Comparison of ENCODE assay signal across 25 mouse cellular contexts in genomic region chr11:102896641-102897040, GRCm38 (mm10). TPM values are rescaled to one million over a fixed set of nuclear protein-coding genes. Genes with fewer than 3 reads are reported as not detected.
DNase-seq lines count a peak whose midpoint lies in the region; ATAC-seq and TF ChIP-seq lines count a peak whose summit lies in the region.
"Had no signal": no experiment of that assay in that cellular context is flagged by ENCODE, and none has a peak within 500 bp of the region (broad histone marks: within the 10 kb centered on the region; RNA-seq: fewer than 3 reads in every experiment).

No protein-coding gene starts in this region.

- H3K9ac ChIP-seq in hindbrain, postnatal 0 days (replicated peaks; ENCODE audit: low read length) = no peak overlapping the region
- H3K9ac ChIP-seq in ES-E14 (ENCODE audit: insufficient read depth, low read depth, low read length, poor library complexity, severe bottlenecking) = peak overlapping the region; percentile 47; the same call in 1 of the 2 replicates
- peak overlapping the region; percentile 44 for H3K9ac ChIP-seq in liver, embryonic 15.5 days
- H3K9ac ChIP-seq in hindbrain, embryonic 13.5 days = no peak overlapping the region
- H3K9ac ChIP-seq: embryonic facial prominence, embryonic 15.5 days; hindbrain, embryonic 14.5 days; intestine, embryonic 15.5 days; liver, embryonic 14.5 days; midbrain, embryonic 13.5 days had no signal

- peak overlapping the region; percentile 22; the same call in 1 of the 2 replicates for H3K27ac ChIP-seq in hindbrain, postnatal 0 days
- no peak overlapping the region for H3K27ac ChIP-seq in hindbrain, embryonic 10.5 days
- no peak overlapping the region for H3K27ac ChIP-seq in ES-E14 (ENCODE audit: insufficient read depth, low read depth, low read length, poor library complexity, severe bottlenecking)
- H3K27ac ChIP-seq in liver, embryonic 15.5 days (replicated peaks) = peak overlapping the region; percentile 94
- no peak overlapping the region for H3K27ac ChIP-seq in hindbrain, embryonic 13.5 days
- H3K27ac ChIP-seq: embryonic facial prominence, embryonic 15.5 days; hindbrain, embryonic 14.5 days; intestine, embryonic 15.5 days; kidney, postnatal 0 days; midbrain, embryonic 13.5 days; stomach, postnatal 0 days had no signal

- in situ Hi-C loops in ES-E14 (cut with MboI; ENCODE audit: low sequenced_read_pairs in 2 of 2, unreplicated experiment in 2 of 2) = loop anchor here in 1 of 2 experiments (10.0 kb wide), 1 partner anchor 98 kb away; no protein-coding TSS in a partner anchor

- no peak for TF ChIP-seq CTCF in hindbrain, postnatal 0 days (IDR thresholded peaks at IDR 0.05; ENCODE audit: low read depth)

- no peak for ATAC-seq in hindbrain, postnatal 0 days
- ATAC-seq in liver, embryonic 15.5 days (ENCODE audit: insufficient read depth) = no peak
- no peak for ATAC-seq in hindbrain, embryonic 13.5 days (ENCODE audit: low FRiP score)
- ATAC-seq: forebrain, embryonic 16.5 days; intestine, embryonic 15.5 days; midbrain, embryonic 13.5 days had no signal

- peak; percentile 49 to 56 for DNase-seq in cerebellum, postnatal 14 days
- DNase-seq in cerebellum, adult 11 months = no peak
- DNase-seq in hindbrain, postnatal 0 days (ENCODE audit: low spot score) = no peak
- no peak for DNase-seq in hindbrain, embryonic 10.5 days (ENCODE audit: low spot score)
- no peak for DNase-seq in ES-E14 (ENCODE audit: low read depth, low spot score)
- no peak for DNase-seq in kidney, postnatal 36 days
- DNase-seq: adrenal gland, postnatal 36 days; cerebellum, adult 2 months; heart, postnatal 10 days; lung, postnatal 10 days had no signal

- H3K36me3 ChIP-seq in hindbrain, postnatal 0 days (ENCODE audit: insufficient read depth, low read length) = no peaks in the 10 kb centered on the region
- H3K36me3 ChIP-seq in hindbrain, embryonic 10.5 days = no peaks in the 10 kb centered on the region
- H3K36me3 ChIP-seq in ES-E14 (ENCODE audit: control insufficient read depth, insufficient read depth, low read length, poor library complexity, severe bottlenecking) = no peaks in the 10 kb centered on the region
- H3K36me3 ChIP-seq in liver, embryonic 15.5 days (replicated peaks) = no peaks in the 10 kb centered on the region
- H3K36me3 ChIP-seq in hindbrain, embryonic 13.5 days = no peaks in the 10 kb centered on the region
- H3K36me3 ChIP-seq: embryonic facial prominence, embryonic 15.5 days; intestine, embryonic 15.5 days; midbrain, embryonic 13.5 days had no signal

- 66% methylated on average over 20 of the region's 20 CpGs for WGBS in hindbrain, postnatal 0 days
- WGBS in hindbrain, embryonic 10.5 days = 76% methylated on average over 20 of the region's 20 CpGs
- 78% methylated on average over 20 of the region's 20 CpGs for WGBS in liver, embryonic 15.5 days (ENCODE audit: insufficient replicate concordance)
- 81% methylated on average over 20 of the region's 20 CpGs for WGBS in hindbrain, embryonic 13.5 days

- H3K9me3 ChIP-seq in hindbrain, postnatal 0 days (ENCODE audit: low read length) = no peaks in the 10 kb centered on the region
- no peaks in the 10 kb centered on the region for H3K9me3 ChIP-seq in hindbrain, embryonic 10.5 days
- no peaks in the 10 kb centered on the region for H3K9me3 ChIP-seq in ES-E14 (ENCODE audit: control insufficient read depth, insufficient read depth, low read depth, low read length)
- H3K9me3 ChIP-seq in liver, embryonic 15.5 days (replicated peaks) = no peaks in the 10 kb centered on the region
- H3K9me3 ChIP-seq in hindbrain, embryonic 13.5 days = no peaks in the 10 kb centered on the region
- H3K9me3 ChIP-seq: embryonic facial prominence, embryonic 15.5 days; intestine, embryonic 15.5 days; midbrain, embryonic 13.5 days had no signal

- peaks cover 11% of the 10 kb centered on the region; the same call in 1 of the 2 replicates for H3K4me1 ChIP-seq in hindbrain, postnatal 0 days (ENCODE audit: insufficient read depth, low read length)
- H3K4me1 ChIP-seq in hindbrain, embryonic 10.5 days (replicated peaks) = peaks cover 30% of the 10 kb centered on the region
- peaks cover 0 to 1% of the 10 kb centered on the region in 2 experiments; a peak in 2 of 4 replicates for H3K4me1 ChIP-seq in ES-E14 (ENCODE audit: control insufficient read depth in 2 of 2, insufficient read depth in 2 of 2, low read length in 2 of 2, poor library complexity in 1 of 2)
- H3K4me1 ChIP-seq in liver, embryonic 15.5 days (replicated peaks) = peaks cover 67% of the 10 kb centered on the region
- peaks cover 20% of the 10 kb centered on the region for H3K4me1 ChIP-seq in hindbrain, embryonic 13.5 days (replicated peaks)

- H3K4me3 ChIP-seq in hindbrain, postnatal 0 days (ENCODE audit: low read length) = no peak overlapping the region
- H3K4me3 ChIP-seq in hindbrain, embryonic 10.5 days = no peak overlapping the region
- peak overlapping the region; percentile 43 to 67; a peak in 3 of 4 replicates for H3K4me3 ChIP-seq in ES-E14 (ENCODE audit: insufficient read depth in 1 of 2, low read depth in 1 of 2, low read length in 2 of 2, poor library complexity in 1 of 2, severe bottlenecking in 1 of 2)
- H3K4me3 ChIP-seq in liver, embryonic 15.5 days (replicated peaks) = no peak overlapping the region
- H3K4me3 ChIP-seq in hindbrain, embryonic 13.5 days = no peak overlapping the region
- H3K4me3 ChIP-seq: embryonic facial prominence, embryonic 15.5 days; intestine, embryonic 15.5 days; midbrain, embryonic 13.5 days had no signal

- peaks cover 23% of the 10 kb centered on the region for H3K27me3 ChIP-seq in hindbrain, postnatal 0 days (ENCODE audit: insufficient read depth, low read length)
- peaks cover 76% of the 10 kb centered on the region for H3K27me3 ChIP-seq in hindbrain, embryonic 10.5 days (ENCODE audit: insufficient read depth, poor library complexity, severe bottlenecking)
- H3K27me3 ChIP-seq in liver, embryonic 15.5 days = peaks cover 54% of the 10 kb centered on the region
- H3K27me3 ChIP-seq in hindbrain, embryonic 13.5 days = peaks cover 89% of the 10 kb centered on the region

- H3K4me2 ChIP-seq in hindbrain, postnatal 0 days (ENCODE audit: low read depth, low read length) = no peak overlapping the region
- H3K4me2 ChIP-seq in liver, embryonic 15.5 days = no peak overlapping the region
- H3K4me2 ChIP-seq in hindbrain, embryonic 13.5 days = no peak overlapping the region
- H3K4me2 ChIP-seq: embryonic facial prominence, embryonic 15.5 days; heart, embryonic 11.5 days; hindbrain, embryonic 14.5 days; intestine, embryonic 15.5 days; midbrain, embryonic 13.5 days had no signal

TF ChIP-seq in ES-E14, 5 proteins besides CTCF, POLR2A, EP300 and RAD21:
- TF ChIP-seq CHD2 (IDR thresholded peaks at IDR 0.05; ENCODE audit: low read depth, low read length) (no peak), ZNF384 (IDR thresholded peaks at IDR 0.05; ENCODE audit: low read depth, low read length) (no peak), ZC3H11A (IDR thresholded peaks at IDR 0.05; ENCODE audit: borderline replicate concordance, low read depth, low read length) (no peak), MAFK (IDR thresholded peaks at IDR 0.05; ENCODE audit: insufficient read depth, low read depth, low read length) (no peak), HCFC1 (IDR thresholded peaks at IDR 0.05; ENCODE audit: borderline replicate concordance, insufficient read depth, low read length) (no peak)
TF ChIP-seq in ES-E14: peak in this region for 0.

RNA-seq across cellular contexts. Expression of gene Gfap, which starts 4.1 kb away (rescaled TPM):
- 79.1 and 105 TPM in 2 replicates for total RNA-seq in hindbrain, postnatal 0 days (2014; rRNA removed)
- polyA plus RNA-seq in hindbrain, postnatal 0 days (2015; fragmentation: Nextera tagmentation; extraction: Ambion mirVana) = 74.4 and 89.2 TPM in 2 replicates
- 0.17 TPM in 1 of 2 replicates, not detected in the other for polyA plus RNA-seq in hindbrain, embryonic 10.5 days (2016; fragmentation: Nextera tagmentation; extraction: Ambion mirVana)
- total RNA-seq in ES-E14 (2012; rRNA removed) = 0.36 and 0.42 TPM in 2 replicates
- 8.5 and 9.4 TPM in 2 replicates for polyA plus RNA-seq in liver, embryonic 15.5 days (2015; fragmentation: Nextera tagmentation; extraction: Ambion mirVana)
- polyA plus RNA-seq in hindbrain, embryonic 13.5 days (2015; fragmentation: Nextera tagmentation; extraction: Ambion mirVana) = 0.12 and 0.18 TPM in 2 replicates
- total RNA-seq: megakaryocyte progenitor cell, adult 5-6 weeks had no signal
- polyA plus RNA-seq: midbrain, embryonic 13.5 days had no signal

RNA-seq across cellular contexts. Expression of gene Fam187a, which starts 11.7 kb away (rescaled TPM):
- total RNA-seq in hindbrain, postnatal 0 days (2014; rRNA removed) = not detected in 2 replicates
- not detected in 2 replicates for polyA plus RNA-seq in hindbrain, postnatal 0 days (2015; fragmentation: Nextera tagmentation; extraction: Ambion mirVana)
- polyA plus RNA-seq in hindbrain, embryonic 10.5 days (2016; fragmentation: Nextera tagmentation; extraction: Ambion mirVana) = not detected in 2 replicates
- total RNA-seq in ES-E14 (2012; rRNA removed) = not detected in 2 replicates
- polyA plus RNA-seq in liver, embryonic 15.5 days (2015; fragmentation: Nextera tagmentation; extraction: Ambion mirVana) = 0.07 TPM in 1 of 2 replicates, not detected in the other
- not detected in 2 replicates for polyA plus RNA-seq in hindbrain, embryonic 13.5 days (2015; fragmentation: Nextera tagmentation; extraction: Ambion mirVana)
- total RNA-seq: adrenal gland, postnatal 36 days; heart, postnatal 10 days; megakaryocyte progenitor cell, adult 5-6 weeks had no signal
- polyA plus RNA-seq: cerebellum, adult 2 months; embryonic facial prominence, embryonic 15.5 days; forebrain, embryonic 16.5 days; heart, embryonic 11.5 days; intestine, embryonic 15.5 days; kidney, postnatal 0 days; midbrain, embryonic 13.5 days; neural tube, embryonic 14.5 days; stomach, postnatal 0 days; thymus, postnatal 0 days had no signal

RNA-seq across cellular contexts. Expression of gene Ccdc103, which starts 15.6 kb away (rescaled TPM):
- total RNA-seq in hindbrain, postnatal 0 days (2014; rRNA removed) = 0.25 and 0.31 TPM in 2 replicates
- polyA plus RNA-seq in hindbrain, postnatal 0 days (2015; fragmentation: Nextera tagmentation; extraction: Ambion mirVana) = 2.2 and 2.4 TPM in 2 replicates
- 1.9 and 2.2 TPM in 2 replicates for polyA plus RNA-seq in hindbrain, embryonic 10.5 days (2016; fragmentation: Nextera tagmentation; extraction: Ambion mirVana)
- total RNA-seq in ES-E14 (2012; rRNA removed) = 0.48 and 1.1 TPM in 2 replicates
- 1.0 and 1.1 TPM in 2 replicates for polyA plus RNA-seq in liver, embryonic 15.5 days (2015; fragmentation: Nextera tagmentation; extraction: Ambion mirVana)
- 2.0 TPM in 2 replicates for polyA plus RNA-seq in hindbrain, embryonic 13.5 days (2015; fragmentation: Nextera tagmentation; extraction: Ambion mirVana)

RNA-seq across cellular contexts. Expression of gene Eftud2, which starts 15.9 kb away (rescaled TPM):
- 63.8 and 70.8 TPM in 2 replicates for total RNA-seq in hindbrain, postnatal 0 days (2014; rRNA removed)
- 104 and 106 TPM in 2 replicates for polyA plus RNA-seq in hindbrain, postnatal 0 days (2015; fragmentation: Nextera tagmentation; extraction: Ambion mirVana)
- 290 and 328 TPM in 2 replicates for polyA plus RNA-seq in hindbrain, embryonic 10.5 days (2016; fragmentation: Nextera tagmentation; extraction: Ambion mirVana)
- total RNA-seq in ES-E14 (2012; rRNA removed) = 161 and 198 TPM in 2 replicates
- polyA plus RNA-seq in liver, embryonic 15.5 days (2015; fragmentation: Nextera tagmentation; extraction: Ambion mirVana) = 106 and 113 TPM in 2 replicates
- polyA plus RNA-seq in hindbrain, embryonic 13.5 days (2015; fragmentation: Nextera tagmentation; extraction: Ambion mirVana) = 149 and 151 TPM in 2 replicates

RNA-seq across cellular contexts. Expression of gene Kif18b, which starts 28.3 kb away (rescaled TPM):
- 9.2 and 11.7 TPM in 2 replicates for total RNA-seq in hindbrain, postnatal 0 days (2014; rRNA removed)
- polyA plus RNA-seq in hindbrain, postnatal 0 days (2015; fragmentation: Nextera tagmentation; extraction: Ambion mirVana) = 1.9 and 2.1 TPM in 2 replicates
- 11.6 and 12.2 TPM in 2 replicates for polyA plus RNA-seq in hindbrain, embryonic 10.5 days (2016; fragmentation: Nextera tagmentation; extraction: Ambion mirVana)
- total RNA-seq in ES-E14 (2012; rRNA removed) = 38.4 and 51.0 TPM in 2 replicates
- 10.3 and 11.6 TPM in 2 replicates for polyA plus RNA-seq in liver, embryonic 15.5 days (2015; fragmentation: Nextera tagmentation; extraction: Ambion mirVana)
- polyA plus RNA-seq in hindbrain, embryonic 13.5 days (2015; fragmentation: Nextera tagmentation; extraction: Ambion mirVana) = 2.4 and 2.6 TPM in 2 replicates
- total RNA-seq: layer of hippocampus, adult 18-20 months had no signal

Comparison
In these comparisons a context has a peak if more than half of its experiments do, and no peak if none do; other contexts are left out.
1. DNase-seq: peak in cerebellum, postnatal 14 days (2 of 2); none in cerebellum, adult 11 months (single experiment), hindbrain, postnatal 0 days (single experiment), hindbrain, embryonic 10.5 days (single experiment), ES-E14 (single experiment) and kidney, postnatal 36 days (0 of 2).
2. H3K27ac ChIP-seq: peak in hindbrain, postnatal 0 days (single experiment) and liver, embryonic 15.5 days (single experiment); none in hindbrain, embryonic 10.5 days (single experiment), ES-E14 (single experiment) and hindbrain, embryonic 13.5 days (single experiment).
3. H3K4me3 ChIP-seq: peak in ES-E14 (2 of 2); none in hindbrain, postnatal 0 days (single experiment), hindbrain, embryonic 10.5 days (single experiment), liver, embryonic 15.5 days (single experiment) and hindbrain, embryonic 13.5 days (single experiment).
4. H3K9ac ChIP-seq: peak in ES-E14 (single experiment) and liver, embryonic 15.5 days (single experiment); none in hindbrain, postnatal 0 days (single experiment) and hindbrain, embryonic 13.5 days (single experiment).